Mouse (Mus musculus): ENCODE measurements around the gene Rbfox3. TPM values are rescaled to one million over a fixed set of nuclear protein-coding genes. Genes with fewer than 3 reads are reported as not detected.

Rbfox3 gene
- total RNA-seq, 2 experiments from 2014 or later: not detected

- no peak for ATAC-seq (replicated peaks; ENCODE audit: low FRiP score, poor library complexity, severe bottlenecking)
Observed at GRCm38 (mm10) chr11:118773076-118773583, 138.3 kb downstream of the Rbfox3 start.

DNA sequence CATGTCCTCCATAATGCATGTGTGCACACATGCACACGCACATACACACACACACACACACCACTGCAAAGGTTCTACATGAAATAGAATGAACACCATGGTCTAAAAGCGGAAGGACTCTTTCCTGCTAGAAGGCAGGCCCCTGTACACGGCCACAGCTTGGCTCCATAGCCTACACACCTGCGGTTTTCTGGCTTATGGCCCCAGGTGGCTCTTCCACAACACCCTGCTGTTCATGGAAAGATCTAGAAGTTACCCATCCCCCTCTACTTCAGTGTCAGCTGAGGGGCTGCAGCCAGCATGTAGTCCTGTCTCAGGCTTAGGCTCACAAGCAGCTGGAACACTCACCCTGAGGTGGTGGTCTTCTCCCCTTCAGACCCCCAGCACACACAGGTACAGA, 140.0 kb downstream of the Rbfox3 start:
- ATAC-seq (replicated peaks; ENCODE audit: low FRiP score, poor library complexity, severe bottlenecking): no peak

DNA sequence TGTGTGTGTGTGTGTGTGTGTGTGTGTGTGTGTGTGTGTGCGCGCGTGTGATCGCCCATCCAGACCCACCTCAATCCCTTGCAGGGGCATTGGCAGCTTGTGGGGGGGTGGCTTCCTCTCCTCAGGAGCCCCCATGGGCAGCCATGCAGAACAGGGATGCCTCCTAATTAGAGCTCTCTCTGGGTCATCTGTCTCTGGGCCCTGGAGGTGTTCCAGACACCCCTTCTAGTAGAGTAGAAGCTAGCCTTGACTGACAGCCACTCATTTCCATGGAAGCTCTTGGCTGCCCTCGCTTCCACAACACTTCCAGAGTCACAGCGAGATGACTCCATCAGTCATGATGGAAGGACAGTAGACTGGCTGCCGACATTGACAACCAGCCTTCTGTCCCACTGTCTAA, 140.6 kb downstream of the Rbfox3 start:
- no peak for ATAC-seq (replicated peaks; ENCODE audit: low FRiP score, poor library complexity, severe bottlenecking)

GRCm38 (mm10) chr11:118769542-118769941, 141.9 kb downstream of the Rbfox3 start:
- ATAC-seq (replicated peaks; ENCODE audit: low FRiP score, poor library complexity, severe bottlenecking): no peak

GRCm38 (mm10) chr11:118768441-118768840, 143.0 kb downstream of the Rbfox3 start:
- ATAC-seq (replicated peaks; ENCODE audit: low FRiP score, poor library complexity, severe bottlenecking): no peak

- ATAC-seq (replicated peaks; ENCODE audit: low FRiP score, poor library complexity, severe bottlenecking): no peak
Observed at GRCm38 (mm10) chr11:118767411-118767810, 144.0 kb downstream of the Rbfox3 start.

DNA sequence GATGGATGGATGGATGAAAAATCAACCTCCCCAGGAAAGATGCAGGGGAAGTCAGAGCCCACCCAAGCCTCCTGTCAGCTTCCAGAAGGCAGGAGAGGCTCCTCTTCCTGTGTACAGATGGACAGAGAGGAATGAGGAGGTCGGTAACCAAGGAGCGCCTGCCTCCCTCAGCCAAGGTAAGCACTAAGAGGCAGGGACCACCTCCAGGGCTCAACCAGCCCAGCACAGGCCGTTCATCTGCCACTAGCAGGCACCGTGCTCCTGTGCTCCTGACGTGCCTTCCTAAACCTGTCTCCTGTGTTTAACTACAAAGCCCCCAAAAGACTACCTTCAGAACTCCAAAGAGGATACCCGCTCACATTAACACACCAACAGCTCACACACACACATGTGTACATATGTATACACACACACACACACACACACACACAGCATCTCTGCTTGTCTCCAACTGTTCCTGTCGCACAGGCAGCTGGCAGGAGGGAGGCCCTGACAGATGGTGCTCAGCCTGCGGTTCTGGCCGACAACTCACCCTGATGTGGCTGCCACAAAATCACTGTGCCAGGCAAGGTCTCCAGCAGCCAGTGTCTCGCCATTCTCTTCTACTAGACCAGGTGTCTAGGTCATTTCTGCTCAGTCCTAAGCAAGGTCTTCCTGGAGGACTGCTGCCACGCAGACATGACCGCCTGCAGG, 151.0 kb downstream of the Rbfox3 start:
- ATAC-seq (replicated peaks; ENCODE audit: low FRiP score, poor library complexity, severe bottlenecking): no peak

GRCm38 (mm10) chr11:118759228-118759627, 152.2 kb downstream of the Rbfox3 start:
- no peak for ATAC-seq (replicated peaks; ENCODE audit: low FRiP score, poor library complexity, severe bottlenecking)

GRCm38 (mm10) chr11:118758277-118758990, 153.0 kb downstream of the Rbfox3 start:
- no peak for ATAC-seq (replicated peaks; ENCODE audit: low FRiP score, poor library complexity, severe bottlenecking)

GRCm38 (mm10) chr11:118757488-118757887, 153.9 kb downstream of the Rbfox3 start:
- ATAC-seq (replicated peaks; ENCODE audit: low FRiP score, poor library complexity, severe bottlenecking): no peak

DNA sequence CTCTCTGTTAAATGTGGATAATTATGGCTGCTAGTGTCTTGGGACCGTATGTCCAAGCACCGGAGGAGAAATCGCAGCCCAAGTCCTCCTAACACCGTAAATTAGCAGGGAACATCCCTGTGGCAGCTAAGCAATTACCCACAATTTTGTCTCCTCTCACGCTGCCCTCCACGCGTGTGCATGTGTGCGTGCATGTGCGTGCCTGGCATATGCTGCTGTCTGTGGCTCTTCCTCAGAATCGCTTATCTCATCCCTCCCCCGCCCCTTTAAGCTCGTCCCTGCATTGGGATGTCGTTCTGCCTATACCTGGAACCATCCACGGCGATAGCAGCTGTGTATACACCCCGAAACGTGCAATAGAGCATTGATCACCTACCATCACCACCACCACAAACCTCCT, 156.4 kb downstream of the Rbfox3 start:
- no peak for ATAC-seq (replicated peaks; ENCODE audit: low FRiP score, poor library complexity, severe bottlenecking)

GRCm38 (mm10) chr11:118754535-118754934, 156.9 kb downstream of the Rbfox3 start:
- ATAC-seq (replicated peaks; ENCODE audit: low FRiP score, poor library complexity, severe bottlenecking): no peak

DNA sequence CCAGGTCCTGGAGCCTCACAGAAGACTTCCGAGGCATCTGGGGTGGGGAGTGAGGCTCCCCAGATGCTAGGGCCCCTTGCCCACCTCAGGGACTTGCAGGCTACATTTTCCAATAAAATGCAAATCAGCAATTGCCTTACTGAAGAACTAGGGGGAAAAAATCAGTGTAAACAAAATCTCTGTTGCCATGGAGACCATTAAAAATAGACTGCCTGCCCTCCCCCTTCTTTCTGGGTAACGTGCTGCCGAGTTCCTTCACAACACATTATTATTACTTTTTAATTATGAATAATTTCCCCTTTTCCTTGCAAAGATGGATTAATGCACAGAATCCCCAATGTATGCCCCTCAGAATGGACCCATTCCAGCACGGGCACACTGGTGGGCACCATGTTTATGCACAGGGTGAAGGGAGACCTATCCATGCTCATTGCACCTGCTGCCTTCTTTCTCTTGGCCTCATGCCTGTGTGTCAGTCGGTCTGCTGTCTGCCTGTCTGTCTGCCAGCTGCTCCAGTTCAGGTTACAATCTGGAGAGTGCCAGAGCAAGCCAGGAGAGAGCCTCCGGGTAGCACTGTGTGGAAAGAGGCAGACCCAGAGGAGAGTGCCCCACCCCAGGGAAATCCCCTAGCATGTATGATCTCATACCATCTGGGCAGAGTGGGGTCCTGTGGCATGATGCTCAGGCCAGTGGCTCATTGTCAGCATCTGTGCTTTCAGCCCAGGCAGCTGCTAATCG, 159.3 kb downstream of the Rbfox3 start:
- ATAC-seq (replicated peaks; ENCODE audit: low FRiP score, poor library complexity, severe bottlenecking): no peak

GRCm38 (mm10) chr11:118750745-118751330, 160.6 kb downstream of the Rbfox3 start:
- ATAC-seq (replicated peaks; ENCODE audit: low FRiP score, poor library complexity, severe bottlenecking): no peak

GRCm38 (mm10) chr11:118749541-118749940, 161.9 kb downstream of the Rbfox3 start:
- ATAC-seq (replicated peaks; ENCODE audit: low FRiP score, poor library complexity, severe bottlenecking): no peak

DNA sequence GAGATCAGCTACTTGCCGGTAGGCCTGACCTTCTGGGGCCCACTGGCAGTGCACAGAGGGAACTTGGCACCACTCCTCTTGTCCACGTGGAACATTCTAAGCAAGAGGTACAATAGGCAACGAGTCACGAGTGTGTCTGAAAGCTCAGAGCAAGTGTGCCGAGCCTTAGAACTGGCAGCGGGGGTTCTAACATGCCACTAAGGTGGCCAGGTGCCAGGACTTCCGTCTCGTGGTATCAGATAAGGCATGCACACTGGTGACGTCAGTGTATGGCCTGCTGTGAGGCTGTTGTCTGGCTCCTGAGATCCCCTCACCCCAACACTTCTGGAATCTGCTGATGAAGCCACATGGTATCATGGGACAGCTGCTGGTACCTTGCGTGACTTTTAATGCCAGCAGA, 162.8 kb downstream of the Rbfox3 start:
- no peak for ATAC-seq (replicated peaks; ENCODE audit: low FRiP score, poor library complexity, severe bottlenecking)

- ATAC-seq (replicated peaks; ENCODE audit: low FRiP score, poor library complexity, severe bottlenecking): no peak
Observed at GRCm38 (mm10) chr11:118745279-118745678, 166.1 kb downstream of the Rbfox3 start.

DNA sequence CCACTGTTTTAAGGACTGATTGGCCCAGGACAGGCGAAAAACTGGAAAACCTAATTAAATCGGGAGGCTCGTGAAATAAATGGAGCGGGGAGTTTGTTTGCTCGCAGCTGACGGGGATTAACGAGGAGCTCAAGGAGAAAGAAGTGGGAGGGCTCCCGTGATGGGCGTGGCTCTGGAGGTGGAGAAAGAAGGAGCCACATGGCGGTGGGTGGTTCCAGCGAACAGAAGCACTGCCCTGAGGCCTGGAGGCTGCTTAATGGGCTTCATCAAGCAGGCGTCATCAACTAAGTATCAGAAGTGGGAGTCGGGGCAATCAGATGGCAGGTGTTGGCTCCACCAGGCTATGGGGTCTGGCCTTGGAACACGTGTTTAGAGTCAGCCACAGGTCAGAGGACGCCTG, 166.6 kb downstream of the Rbfox3 start:
- ATAC-seq (replicated peaks; ENCODE audit: low FRiP score, poor library complexity, severe bottlenecking): no peak

DNA sequence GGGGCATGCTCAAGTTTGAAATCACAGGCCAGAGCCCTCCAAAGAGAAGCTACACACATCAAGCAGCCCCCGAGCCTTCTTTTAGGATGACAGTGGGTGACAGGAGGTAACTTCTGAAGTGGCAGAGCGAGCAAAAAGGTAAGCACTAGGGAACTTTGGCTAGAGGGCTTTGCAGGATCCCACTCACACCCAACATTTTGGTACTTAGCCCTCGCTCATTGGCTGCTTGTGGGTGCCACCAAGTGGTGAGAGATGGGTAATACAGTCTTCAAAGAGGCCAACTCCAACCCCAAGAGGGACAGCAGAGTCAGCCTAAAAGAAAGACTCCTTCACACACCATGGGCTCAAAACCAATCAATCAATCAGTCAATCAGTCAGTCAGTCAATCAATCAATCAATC, 168.6 kb downstream of the Rbfox3 start:
- 0 out of 2 replicates have a peak, but pooled peaks have one; percentile 32 for ATAC-seq (replicated peaks; ENCODE audit: low FRiP score, poor library complexity, severe bottlenecking)

DNA sequence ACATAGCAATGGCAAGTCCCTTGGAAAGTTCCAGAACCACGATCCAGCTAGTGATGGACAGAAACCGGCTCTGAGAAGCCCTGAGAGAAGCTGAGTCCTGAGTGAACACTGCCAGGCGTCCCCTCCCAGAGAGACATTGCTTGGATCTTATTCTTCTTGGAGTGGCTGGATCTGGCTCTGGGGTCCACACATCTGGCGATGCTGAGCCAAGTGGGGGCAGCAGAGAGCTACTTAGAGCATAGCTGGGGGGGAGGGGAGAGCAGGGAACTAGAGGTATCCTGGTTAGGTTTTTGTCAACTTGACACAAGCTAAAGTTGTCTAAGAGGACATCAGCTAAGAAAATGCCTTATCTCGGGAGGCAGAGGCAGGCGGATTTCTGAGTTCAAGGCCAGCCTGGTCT, 170.1 kb downstream of the Rbfox3 start:
- no peak for ATAC-seq (replicated peaks; ENCODE audit: low FRiP score, poor library complexity, severe bottlenecking)

All from erythroid progenitor cell, adult 5-6 weeks (primary cell).